Mouse (Mus musculus): Measurements from ENCODE around the gene Slc35g3.
A peak's percentile ranks its signal among the peaks of the same experiment; 100 is the strongest.

- TF ChIP-seq EP300 (IDR thresholded peaks at IDR 0.05; ENCODE audit: low read depth) (no peak), CTCF (IDR thresholded peaks at IDR 0.05; ENCODE audit: low read depth) (peak; percentile 19; the same call in 1 of the 2 replicates)
These were observed 33.6 kb upstream of the Slc35g3 start, which contains the start of gene Chrnb1 for GRCm38 (mm10) chr11:69795168-69795982.
